Mouse (Mus musculus) liver, embryonic 14.5 days (tissue): ENCODE data around the gene Dpp3.

ENCODE experiments used
- CTCF ChIP-seq: IDR thresholded peaks from 2 replicates; pipeline ENCODE4 v1.5.1; 2016; ENCODE audit warnings: antibody characterized with exemption, low read depth, control low read depth
- EP300 ChIP-seq: IDR thresholded peaks from 2 replicates; pipeline ENCODE4 v1.6.1; 2016; ENCODE audit warnings: antibody characterized with exemption, low read depth

DNA sequence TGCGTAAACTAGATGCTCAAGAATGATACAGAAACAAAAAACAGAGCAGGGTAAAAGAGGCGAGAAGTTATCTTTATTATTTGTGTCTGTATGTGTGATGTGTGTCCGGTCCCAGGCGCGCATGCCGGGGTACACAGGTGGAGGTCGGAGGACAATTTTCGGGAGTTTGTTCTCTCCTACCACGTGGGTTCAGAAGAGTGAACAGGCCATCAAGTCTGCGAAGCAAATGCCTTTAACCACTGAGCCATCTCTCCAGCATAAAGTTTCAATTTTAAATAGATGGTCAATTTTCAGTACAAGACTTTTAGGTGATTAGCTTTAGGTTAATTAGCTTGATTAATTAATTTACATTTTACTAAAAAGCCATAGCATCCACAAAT is 48.8 kb downstream of the Dpp3 start:
- TF ChIP-seq CTCF (no peak), EP300 (no peak)
